Mouse (Mus musculus) E14TG2a.4 (cell line): ENCODE data around the gene Slc9a2.

Experiments used
- CTCF ChIP-seq: conservative IDR thresholded peaks from 2 replicates; pipeline ENCODE4 v1.5.1; 2014; ENCODE audit warnings: low read length
- POU5F1 ChIP-seq: IDR thresholded peaks from 2 replicates; pipeline ENCODE4 v1.6.1; 2014; ENCODE audit warnings: low read length, borderline replicate concordance

DNA sequence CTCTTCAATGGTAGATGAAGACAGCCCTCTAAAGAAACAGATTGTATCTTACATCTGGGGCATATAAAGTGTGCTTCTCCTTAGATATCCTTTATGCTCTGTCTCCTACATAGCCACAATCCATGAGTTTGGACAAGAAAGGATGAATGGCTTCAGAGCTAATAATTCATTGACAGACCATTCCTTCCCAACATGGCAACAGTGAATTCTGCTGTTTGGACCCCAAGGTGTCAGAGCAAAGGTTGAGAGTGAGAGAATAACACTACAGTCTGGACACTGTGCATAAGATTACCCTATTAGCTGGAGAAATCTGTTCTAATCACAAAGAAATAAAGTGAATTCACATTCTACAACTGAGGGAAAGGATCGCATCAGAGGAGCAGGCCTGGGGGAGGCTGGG is 115.1 kb downstream of the Slc9a2 start:
- TF ChIP-seq CTCF = no peak
- no peak for TF ChIP-seq POU5F1
